Mouse (Mus musculus) thymus, adult 18-20 months (tissue): Measurements from ENCODE around the gene Gm12216.
"Not testable (repeated sequence)": the region's sequence is repeated elsewhere in the genome, so short reads cannot be mapped to it uniquely, and the experiment has no call there.

Source experiments
- DNase-seq, 2 experiments: peaks; one replicate each; pipeline ENCODE4 v3.0.0; 2022; ENCODE audit warnings: mixed read lengths in 2 of 2

The Gm12216 gene

GRCm38 (mm10) chr11:53858761-53859580, at the start of gene Gm12216:
Gene Gm12216, minus strand, starts transcription at chr11:53859256.
- DNase-seq = not testable (repeated sequence)

- no peak for DNase-seq
Observed at GRCm38 (mm10) chr11:53908686-53909085, 49.6 kb upstream of the Gm12216 start.

- DNase-seq = no peak
Observed at GRCm38 (mm10) chr11:53904534-53904925, 45.5 kb upstream of the Gm12216 start.

GRCm38 (mm10) chr11:53903781-53904533, 44.9 kb upstream of the Gm12216 start:
- DNase-seq = no peak

- no peak for DNase-seq
Observed at GRCm38 (mm10) chr11:53902741-53903140, 43.7 kb upstream of the Gm12216 start.

GRCm38 (mm10) chr11:53900991-53901390, 41.9 kb upstream of the Gm12216 start:
- no peak for DNase-seq

GRCm38 (mm10) chr11:53899981-53900380, 40.9 kb upstream of the Gm12216 start:
- DNase-seq = no peak

GRCm38 (mm10) chr11:53899004-53899403, 39.9 kb upstream of the Gm12216 start:
- DNase-seq = no peak

GRCm38 (mm10) chr11:53896935-53897334, 37.9 kb upstream of the Gm12216 start:
- DNase-seq = no peak

- DNase-seq = no peak
Observed at GRCm38 (mm10) chr11:53893451-53893850, 34.4 kb upstream of the Gm12216 start.

GRCm38 (mm10) chr11:53892716-53893416, 33.8 kb upstream of the Gm12216 start:
- DNase-seq = peak; percentile 28 to 57

GRCm38 (mm10) chr11:53891505-53892451, 32.7 kb upstream of the Gm12216 start, which contains the start of gene Slc22a5:
Gene Slc22a5, minus strand, starts transcription at chr11:53891660.
- DNase-seq = peak; percentile 97 to 98

GRCm38 (mm10) chr11:53890906-53891504, 31.9 kb upstream of the Gm12216 start:
- DNase-seq = no peak

- DNase-seq = no peak
Observed at GRCm38 (mm10) chr11:53890225-53890624, 31.2 kb upstream of the Gm12216 start.

- no peak for DNase-seq
Observed at GRCm38 (mm10) chr11:53889091-53889645, 30.1 kb upstream of the Gm12216 start.

GRCm38 (mm10) chr11:53888242-53888641, 29.2 kb upstream of the Gm12216 start:
- no peak for DNase-seq

GRCm38 (mm10) chr11:53883287-53883686, 24.2 kb upstream of the Gm12216 start:
- DNase-seq = no peak

- DNase-seq = not testable (repeated sequence)
Observed at GRCm38 (mm10) chr11:53878096-53878495, 19.0 kb upstream of the Gm12216 start.

GRCm38 (mm10) chr11:53876488-53876887, 17.4 kb upstream of the Gm12216 start:
- DNase-seq = no peak

- peak in 1 of 2 experiments; percentile 14 for DNase-seq
Observed at GRCm38 (mm10) chr11:53874706-53875105, 15.7 kb upstream of the Gm12216 start.
